Mouse (Mus musculus) spleen, adult 2 months (tissue): Measurements from ENCODE around the gene Fam169b.

Source experiments
- CTCF ChIP-seq: fragments of 200-500 bp; IDR thresholded peaks from 2 replicates; pipeline ENCODE4 v1.5.1; 2011; ENCODE audit warnings: mild to moderate bottlenecking, inconsistent platforms; ENCODE audit not compliant: insufficient read depth, insufficient read length, insufficient replicate concordance; ENCODE audit errors: extremely low read depth
- POLR2A ChIP-seq: fragments of 200-500 bp; IDR thresholded peaks from 2 replicates; pipeline ENCODE4 v1.6.1; 2011; ENCODE audit warnings: low read depth, low read length, inconsistent platforms

DNA sequence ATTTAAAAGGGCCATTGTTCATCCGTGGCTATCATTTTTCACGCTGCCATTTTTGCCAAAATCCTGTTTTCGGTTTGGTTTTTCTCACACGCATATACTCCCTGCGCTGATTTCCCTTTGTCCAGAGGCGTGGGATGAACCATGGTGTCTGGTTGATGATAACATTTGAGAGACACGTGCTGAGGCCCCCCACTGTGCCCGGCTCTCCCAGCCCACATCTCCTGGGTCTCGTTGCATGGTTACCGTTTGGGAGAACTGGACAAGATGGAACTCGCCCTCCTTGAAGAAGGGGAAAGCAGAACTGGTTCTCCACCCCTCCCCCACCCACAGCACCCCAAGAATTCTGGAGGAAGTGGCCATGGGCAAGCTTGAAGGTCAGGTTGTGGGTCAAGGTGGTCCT is 46.6 kb upstream of the Fam169b start:
- TF ChIP-seq CTCF (no peak), POLR2A (no peak)
